Mouse (Mus musculus): Measurements from ENCODE around the gene Fat1. TPM values are rescaled to one million over a fixed set of nuclear protein-coding genes. Genes with fewer than 3 reads are reported as not detected.
"Not testable (repeated sequence)": the region's sequence is repeated elsewhere in the genome, so short reads cannot be mapped to it uniquely, and the experiment has no call there.

The Fat1 gene
- polyA plus RNA-seq, 2 experiments from 2014 or later: 0.34 TPM; not detected in 1

- ATAC-seq: no peak
These were observed 75.4 kb downstream of the Fat1 start for GRCm38 (mm10) chr8:45010685-45011084.

- no peak for ATAC-seq
These were observed 76.5 kb downstream of the Fat1 start for GRCm38 (mm10) chr8:45011774-45012173.

- no peak for ATAC-seq
These were observed 78.6 kb downstream of the Fat1 start for GRCm38 (mm10) chr8:45013852-45014251.

DNA sequence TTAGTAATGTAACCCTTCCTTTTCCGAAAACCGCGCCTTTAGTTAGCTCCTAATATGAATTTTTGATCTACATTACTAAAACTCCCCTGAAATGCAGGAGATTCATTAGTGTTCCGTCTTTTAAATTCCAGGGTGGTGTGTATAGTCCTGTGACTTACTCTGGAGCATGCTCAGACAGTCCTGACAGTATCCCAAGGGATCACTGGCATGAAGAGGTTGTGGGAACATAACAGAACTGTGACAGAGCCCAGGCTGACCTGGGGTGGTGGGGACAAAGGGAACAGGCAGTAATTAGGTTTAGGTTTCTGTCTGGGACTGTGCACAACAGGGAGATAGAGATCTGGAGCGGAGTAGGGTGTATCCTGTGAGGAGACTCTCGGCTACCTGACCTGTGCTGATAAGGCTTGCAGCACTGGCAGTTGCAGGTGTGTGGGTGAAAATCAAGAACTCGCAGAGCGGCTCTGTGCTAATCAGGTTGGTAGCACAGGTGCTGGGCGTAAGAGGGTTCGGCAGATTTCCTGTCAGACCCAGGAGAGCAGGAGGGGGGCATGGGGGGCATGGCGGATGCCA lies 79.3 kb downstream of the Fat1 start:
- no peak for ATAC-seq

DNA sequence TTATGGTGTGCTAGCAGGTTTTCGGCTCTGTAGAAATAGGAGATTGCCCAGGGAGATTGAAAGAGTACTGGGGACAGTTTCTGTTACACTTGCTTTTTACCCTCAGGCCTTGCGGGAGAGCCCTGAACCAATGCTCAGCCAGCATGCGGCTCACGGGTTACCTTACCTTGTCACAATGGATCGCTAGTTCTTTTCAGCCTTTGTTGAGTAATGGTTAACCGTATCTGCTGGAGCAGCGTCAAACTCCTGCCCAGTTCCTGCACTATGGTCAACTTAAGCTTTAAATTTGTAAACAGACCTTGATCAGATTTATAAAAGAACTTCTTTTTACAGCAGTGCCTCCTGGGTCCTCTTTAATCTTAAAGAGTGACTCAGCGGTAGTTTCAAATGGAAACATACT lies 80.6 kb downstream of the Fat1 start:
- no peak for ATAC-seq

DNA sequence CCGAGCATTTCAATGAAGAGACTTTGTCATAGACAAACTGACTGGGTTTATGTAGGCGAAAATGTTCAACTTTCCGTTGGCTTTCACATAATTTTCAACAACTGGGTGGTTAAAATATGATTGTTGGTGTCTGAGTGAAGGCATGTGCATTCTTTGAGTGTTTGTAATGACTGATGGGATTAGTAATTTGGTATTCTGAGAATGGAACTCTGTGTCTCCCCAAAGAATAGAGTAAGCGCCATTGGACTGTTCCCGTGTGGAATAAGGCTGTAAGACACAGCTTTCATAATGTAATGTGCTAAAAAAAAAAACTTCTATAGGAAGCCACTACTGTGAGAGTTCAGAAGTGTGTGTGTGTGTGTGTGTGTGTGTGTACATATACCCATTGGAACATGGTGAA lies 84.0 kb downstream of the Fat1 start:
- ATAC-seq: no peak

GRCm38 (mm10) chr8:45021171-45021570 lies 85.9 kb downstream of the Fat1 start:
- no peak for ATAC-seq

- ATAC-seq: no peak
These were observed 86.8 kb downstream of the Fat1 start for GRCm38 (mm10) chr8:45021911-45022665.

GRCm38 (mm10) chr8:45028081-45028497 lies 92.8 kb downstream of the Fat1 start:
- ATAC-seq: no peak

DNA sequence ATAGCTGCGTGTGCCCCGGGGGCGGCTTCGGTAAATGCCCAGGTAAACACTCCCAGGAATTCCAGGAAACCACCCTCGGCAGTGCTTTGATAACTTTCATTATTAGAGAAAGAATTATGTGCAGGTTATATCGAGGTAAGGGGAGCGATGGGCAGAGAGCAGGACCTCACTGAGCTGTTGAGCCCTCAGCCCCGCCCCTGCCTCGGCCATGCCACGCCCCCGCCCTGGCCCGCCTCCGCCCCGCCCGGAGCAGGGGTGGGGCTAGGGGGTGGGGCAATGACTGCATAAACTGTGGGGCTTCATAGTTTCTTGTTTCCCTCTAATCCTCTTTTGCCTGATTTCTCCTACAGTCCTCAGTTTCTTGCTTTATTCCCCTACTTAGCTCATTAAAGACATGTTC lies 103.1 kb downstream of the Fat1 start:
- ATAC-seq: no peak

GRCm38 (mm10) chr8:45044160-45044559 lies 108.9 kb downstream of the Fat1 start:
- ATAC-seq: no peak

GRCm38 (mm10) chr8:45050451-45050850 lies 115.2 kb downstream of the Fat1 start:
- ATAC-seq: no peak

DNA sequence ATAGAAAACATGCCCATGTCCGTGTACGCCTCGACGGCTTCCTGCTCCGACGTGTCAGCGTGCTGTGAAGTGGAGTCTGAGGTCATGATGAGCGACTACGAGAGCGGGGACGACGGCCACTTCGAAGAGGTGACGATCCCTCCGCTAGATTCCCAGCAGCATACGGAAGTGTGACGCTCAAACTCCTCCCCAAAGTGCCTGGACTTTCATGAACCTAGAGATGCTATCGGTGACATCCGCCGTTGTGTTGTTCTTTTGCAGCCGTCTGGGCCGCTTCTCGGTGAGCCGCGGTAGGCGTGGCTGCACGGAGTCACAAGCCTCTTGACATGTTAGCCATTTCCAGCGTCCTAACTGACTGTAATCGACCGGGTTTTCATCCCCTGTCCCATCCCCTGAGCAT lies 116.0 kb downstream of the Fat1 start:
- ATAC-seq: no peak

- ATAC-seq: no peak
These were observed 117.0 kb downstream of the Fat1 start for GRCm38 (mm10) chr8:45052205-45052604.

DNA sequence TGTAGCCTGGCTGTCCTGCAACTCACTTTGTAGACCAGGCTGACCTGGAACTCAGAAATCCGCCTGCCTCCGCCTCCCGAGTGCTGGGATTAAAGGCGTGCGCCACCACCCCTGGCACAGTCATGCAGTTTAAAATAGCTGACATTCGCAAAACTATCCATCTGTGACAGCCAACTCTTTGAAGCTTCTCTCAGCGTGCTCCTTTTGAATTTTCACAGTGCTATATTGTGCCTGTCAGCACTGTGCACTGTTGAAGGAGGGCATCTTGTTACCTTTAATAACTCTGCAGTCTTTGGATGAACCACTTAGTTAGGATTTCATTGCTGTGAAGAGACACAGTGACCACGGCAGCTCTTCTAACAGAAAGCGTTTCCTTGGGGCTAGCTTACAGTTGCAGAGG lies 117.4 kb downstream of the Fat1 start:
- ATAC-seq: no peak

DNA sequence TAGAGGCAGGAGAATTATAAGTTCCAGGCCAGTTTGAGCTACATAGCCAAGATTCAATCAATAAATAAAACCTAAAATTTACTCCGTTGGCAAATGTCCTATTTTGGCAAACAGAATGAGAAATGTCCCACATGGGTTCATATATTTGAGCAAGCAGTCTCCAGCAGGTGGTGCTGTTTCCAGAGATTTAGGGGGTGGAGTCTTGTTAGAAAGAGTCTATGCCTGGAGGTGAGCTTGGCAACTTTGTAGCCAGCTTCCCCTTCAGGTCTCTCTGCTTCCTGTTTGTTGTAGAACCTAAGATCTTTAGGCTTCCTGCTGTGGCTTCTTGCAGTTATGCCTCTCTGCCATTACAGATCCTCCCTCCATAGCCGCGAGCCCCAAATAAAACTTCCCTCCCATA lies 120.3 kb downstream of the Fat1 start:
- no peak for ATAC-seq

GRCm38 (mm10) chr8:45056810-45057209 lies 121.6 kb downstream of the Fat1 start:
- no peak for ATAC-seq

GRCm38 (mm10) chr8:45060083-45060482 lies 124.8 kb downstream of the Fat1 start:
- no peak for ATAC-seq

DNA sequence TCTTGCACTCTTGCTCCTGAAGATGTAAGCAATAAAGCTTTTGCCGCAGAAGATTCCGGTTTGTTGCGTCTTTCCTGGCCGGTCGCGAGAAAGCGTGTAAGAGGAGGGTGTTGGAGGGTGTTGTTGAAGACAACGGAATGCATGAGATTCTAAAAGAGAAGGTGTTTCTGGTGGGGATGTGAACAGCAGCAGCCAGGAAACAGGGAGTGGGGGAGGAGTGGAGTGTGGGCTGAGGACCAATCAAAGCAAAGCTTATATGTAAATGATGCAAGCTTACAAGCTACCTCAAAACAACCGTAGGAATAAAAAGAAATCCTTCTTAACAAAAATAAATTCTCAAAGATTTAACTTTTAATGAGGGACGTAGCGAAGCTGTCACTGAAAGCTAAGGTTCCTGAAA lies 127.1 kb downstream of the Fat1 start:
- no peak for ATAC-seq

- no peak for ATAC-seq
These were observed 128.0 kb downstream of the Fat1 start for GRCm38 (mm10) chr8:45062982-45063924.

DNA sequence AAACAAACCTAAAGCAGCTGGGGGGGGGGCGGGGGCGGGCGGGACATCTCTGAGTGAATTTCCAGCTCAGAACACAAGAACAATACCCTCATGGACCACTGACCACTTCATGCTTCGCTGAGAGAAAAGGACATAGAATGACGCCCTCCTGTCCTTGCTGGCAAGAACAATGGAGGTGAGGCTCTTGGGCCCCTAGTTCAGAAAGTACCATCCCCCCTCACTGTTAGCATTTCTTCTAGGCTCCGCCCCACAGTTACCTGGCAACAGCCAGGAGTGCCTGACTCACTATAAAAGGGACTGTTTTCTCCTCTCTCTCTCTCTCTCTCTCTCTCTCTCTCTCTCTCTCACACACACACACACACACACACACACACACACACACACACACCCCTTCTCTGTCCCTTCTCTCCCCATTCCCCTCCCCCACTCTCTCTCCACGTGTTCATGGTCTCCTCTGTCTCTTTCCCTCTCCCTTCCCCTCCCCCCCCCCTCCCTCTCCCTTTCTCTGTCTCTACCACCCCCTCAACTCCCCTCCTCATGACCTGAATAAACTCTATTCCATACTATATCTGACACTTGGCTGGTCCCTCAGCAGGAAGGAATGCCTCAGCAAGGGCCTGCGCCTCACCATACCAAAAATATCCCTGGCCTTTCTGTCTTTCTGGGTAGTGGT lies 129.1 kb downstream of the Fat1 start:
- no peak for ATAC-seq

DNA sequence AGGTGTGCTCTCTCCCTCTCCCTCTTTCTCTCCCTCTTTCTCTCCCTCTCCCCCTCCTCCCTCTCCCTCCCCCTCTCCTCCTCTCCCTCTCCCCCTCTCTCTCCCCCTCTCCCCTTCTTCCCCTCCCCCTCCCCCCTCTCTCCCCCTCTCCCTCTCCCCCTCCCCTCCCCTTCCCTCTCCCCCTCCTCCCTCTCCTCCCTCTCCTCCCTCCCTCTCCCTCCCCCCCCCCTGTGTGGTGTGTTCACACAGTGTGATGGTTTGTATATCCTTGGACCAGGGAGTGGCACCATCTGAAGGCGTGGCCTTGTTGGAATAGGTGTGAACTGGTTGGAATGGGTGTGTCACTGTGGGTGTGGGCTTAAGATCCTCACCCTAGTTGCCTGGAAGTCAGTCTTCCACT lies 130.1 kb downstream of the Fat1 start:
- ATAC-seq: not testable (repeated sequence)
